Mouse (Mus musculus): ENCODE data around the gene Kif4. TPM values are rescaled to one million over a fixed set of nuclear protein-coding genes. Genes with fewer than 3 reads are reported as not detected.

Kif4 gene
- total RNA-seq (2015) (29.9 and 34.5 TPM in 2 replicates), total RNA-seq (2017) (39.4 and 39.9 TPM in 2 replicates)

DNA sequence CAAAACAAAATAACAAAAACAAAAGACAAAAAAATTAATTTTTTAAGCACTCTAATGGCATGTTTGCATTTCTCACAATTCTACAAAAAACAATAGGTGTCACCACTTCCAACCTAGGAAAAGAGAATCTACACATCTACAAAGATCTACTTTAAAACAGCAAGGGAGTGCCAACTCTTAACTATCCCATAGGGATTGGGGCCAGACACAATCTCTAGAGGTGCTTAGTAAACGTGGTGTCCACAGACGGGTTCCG is at the start of gene Kif4:
Kif4 (plus strand) TSS at position 192 of the 256 bp plus-strand sequence.
- no peak for ATAC-seq (replicated peaks; ENCODE audit: poor library complexity)

DNA sequence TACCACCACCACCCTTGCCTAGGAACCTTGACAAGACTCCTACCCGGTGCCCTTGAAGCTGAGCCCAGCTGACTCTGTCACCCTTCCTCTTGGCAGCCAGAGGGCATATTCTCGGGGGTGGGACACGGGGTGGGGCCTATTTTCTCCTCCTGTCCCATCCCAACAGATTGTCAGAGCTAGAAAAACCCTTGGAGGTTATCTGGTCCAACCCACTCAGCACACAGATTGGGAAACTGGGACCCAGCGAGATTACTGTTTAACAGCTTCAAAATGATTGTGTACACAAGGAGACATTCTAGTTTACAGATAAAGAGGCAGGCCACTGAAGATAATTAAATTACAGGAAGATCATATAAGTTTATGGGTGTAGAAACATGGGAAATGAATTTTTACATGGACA is 30.7 kb upstream of the Kif4 start, which contains the start of gene P2ry4:
P2ry4 (minus strand) TSS at position 79 of the 400 bp plus-strand sequence.
- ATAC-seq (replicated peaks; ENCODE audit: poor library complexity) = no peak

DNA sequence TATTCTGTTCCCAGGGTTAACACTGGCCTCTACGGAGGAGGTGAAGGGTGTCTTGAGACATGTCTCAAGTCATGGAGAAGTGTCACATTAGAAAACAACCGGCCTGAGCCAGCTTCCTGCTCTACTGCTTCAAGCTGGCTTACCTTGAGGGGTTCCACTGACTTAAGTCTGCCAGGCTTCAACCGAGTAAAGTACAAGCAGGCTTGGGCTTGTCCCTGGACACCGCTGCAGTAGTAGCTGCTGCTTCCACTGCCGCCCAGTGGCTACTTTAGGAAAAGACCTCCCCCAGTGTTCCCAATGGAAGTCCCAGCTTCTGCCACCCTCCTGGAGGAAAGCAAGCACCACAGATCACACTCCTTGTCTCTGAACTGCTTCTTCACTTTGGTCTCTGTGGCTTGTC is 28.1 kb upstream of the Kif4 start:
- no peak for ATAC-seq (replicated peaks; ENCODE audit: poor library complexity)

DNA sequence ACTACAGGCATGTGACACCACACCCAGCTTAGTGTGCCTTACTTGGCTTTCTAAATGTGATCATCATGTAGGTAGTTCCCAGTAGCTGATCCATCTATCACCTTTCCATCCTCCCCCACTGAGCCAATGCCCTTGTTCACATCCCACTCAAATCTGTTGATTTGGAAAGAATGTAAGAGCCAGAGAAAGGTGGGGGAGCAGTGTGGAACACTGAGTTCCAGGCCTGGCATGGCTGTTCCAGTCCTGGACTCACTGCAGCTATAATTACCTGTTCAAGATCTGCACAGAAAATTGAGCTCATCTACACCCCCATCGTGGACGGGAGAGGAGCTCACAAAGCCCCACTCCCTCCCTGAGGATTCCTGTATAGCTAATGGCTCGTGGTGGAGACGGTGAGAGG is 25.8 kb upstream of the Kif4 start:
- no peak for ATAC-seq (replicated peaks; ENCODE audit: poor library complexity)

DNA sequence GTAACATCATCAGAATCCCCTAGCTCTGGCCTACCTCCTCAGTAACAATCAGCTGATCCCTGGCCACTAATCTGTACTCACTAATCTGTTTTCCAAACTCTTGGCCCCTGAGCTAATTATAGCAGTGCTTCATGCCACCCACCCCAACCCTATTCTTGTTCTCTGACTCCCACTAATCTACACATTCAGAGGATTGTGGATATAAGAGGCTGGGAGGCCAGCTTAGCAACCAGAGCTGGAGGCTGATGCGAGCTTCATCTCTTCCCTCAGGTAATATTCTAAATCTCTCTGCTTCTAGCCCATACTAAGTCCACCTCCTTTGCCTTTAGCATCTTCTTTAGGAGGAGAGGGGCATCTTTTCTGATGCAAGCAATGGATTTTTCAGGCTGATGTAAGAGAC is 20.2 kb upstream of the Kif4 start, which contains the start of gene Arr3:
Arr3 (plus strand) TSS at position 184 of the 400 bp plus-strand sequence.
- ATAC-seq (replicated peaks; ENCODE audit: poor library complexity) = no peak

DNA sequence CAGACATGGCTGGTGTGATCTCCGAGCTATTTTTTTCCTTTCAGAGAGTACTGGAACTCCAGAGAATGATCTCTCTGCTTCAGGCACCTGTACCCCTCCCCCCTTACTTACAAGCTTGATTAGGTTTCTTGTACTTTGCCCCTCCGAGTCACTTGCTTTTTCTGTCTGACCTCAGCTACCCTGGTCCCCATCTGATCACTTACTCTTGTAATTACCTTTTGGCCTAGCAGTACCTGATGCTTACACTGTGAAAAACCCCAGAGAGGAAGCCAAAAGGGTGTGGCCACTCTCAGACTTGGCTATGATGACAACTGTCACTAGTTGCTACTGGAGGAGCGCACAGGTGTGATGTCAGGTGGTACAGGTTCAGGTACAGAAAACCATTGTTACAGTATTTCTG is 7.0 kb upstream of the Kif4 start:
- no peak for ATAC-seq (replicated peaks; ENCODE audit: poor library complexity)

DNA sequence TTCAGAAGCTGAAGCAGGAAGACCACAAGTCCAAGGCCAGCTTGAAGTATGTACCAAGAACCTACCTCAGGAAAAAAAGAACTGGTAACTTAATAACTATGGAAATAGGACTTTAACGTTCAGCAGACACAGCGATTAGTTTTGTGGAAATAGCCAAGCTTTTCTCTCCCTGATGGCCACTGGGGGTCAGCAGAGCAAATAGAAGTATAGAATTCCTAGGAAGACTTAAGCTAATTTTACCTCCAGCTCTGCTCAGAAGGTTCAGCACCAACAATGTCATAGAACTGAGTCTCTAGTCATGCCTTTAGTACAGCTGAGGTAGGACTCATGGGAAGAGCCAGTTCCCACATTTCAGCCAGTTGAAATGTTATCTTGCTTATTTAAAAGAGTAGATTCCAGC is 4.2 kb upstream of the Kif4 start:
- no peak for ATAC-seq (replicated peaks; ENCODE audit: poor library complexity)

DNA sequence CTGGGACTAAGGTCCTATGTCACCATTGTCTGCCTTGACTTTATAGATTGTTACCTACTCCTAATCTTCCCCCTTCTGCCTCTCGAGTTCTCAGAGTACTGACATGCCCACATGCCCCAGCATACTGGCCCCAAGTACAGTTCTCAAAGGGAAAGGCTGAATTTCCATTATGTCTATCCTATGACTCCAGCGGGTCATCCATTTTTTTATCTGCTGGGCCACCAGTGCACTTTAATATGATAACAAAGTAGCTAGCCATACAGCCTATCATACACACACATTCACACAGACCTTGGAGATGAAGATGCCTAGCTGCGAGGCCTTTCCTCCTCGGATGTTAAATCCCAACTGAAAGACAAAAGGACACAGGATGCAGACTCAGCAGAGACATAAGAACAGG is 1.3 kb upstream of the Kif4 start:
- peak; percentile 5; the same call in 1 of the 2 replicates for ATAC-seq (replicated peaks; ENCODE audit: poor library complexity)

DNA sequence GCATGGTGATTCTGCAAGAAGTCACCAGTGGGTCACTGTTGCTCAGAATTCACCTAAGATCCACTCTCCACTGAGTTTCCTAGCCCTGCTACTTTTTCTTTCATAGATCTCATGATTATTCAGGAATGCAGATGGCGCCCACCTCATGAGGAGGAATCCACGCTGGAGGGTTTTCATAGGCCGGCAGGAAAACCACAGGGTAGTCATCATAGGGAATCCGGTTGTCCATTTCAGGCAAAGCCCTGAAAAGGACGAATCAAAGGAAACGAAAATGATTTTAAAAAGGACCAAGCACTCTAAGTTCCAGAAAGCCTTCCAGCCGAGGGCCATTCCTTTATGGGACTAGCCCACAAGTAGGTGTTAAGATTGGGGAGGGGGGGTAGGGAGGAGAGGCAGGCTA is 391 bp upstream of the Kif4 start:
- ATAC-seq (replicated peaks; ENCODE audit: poor library complexity) = no peak

DNA sequence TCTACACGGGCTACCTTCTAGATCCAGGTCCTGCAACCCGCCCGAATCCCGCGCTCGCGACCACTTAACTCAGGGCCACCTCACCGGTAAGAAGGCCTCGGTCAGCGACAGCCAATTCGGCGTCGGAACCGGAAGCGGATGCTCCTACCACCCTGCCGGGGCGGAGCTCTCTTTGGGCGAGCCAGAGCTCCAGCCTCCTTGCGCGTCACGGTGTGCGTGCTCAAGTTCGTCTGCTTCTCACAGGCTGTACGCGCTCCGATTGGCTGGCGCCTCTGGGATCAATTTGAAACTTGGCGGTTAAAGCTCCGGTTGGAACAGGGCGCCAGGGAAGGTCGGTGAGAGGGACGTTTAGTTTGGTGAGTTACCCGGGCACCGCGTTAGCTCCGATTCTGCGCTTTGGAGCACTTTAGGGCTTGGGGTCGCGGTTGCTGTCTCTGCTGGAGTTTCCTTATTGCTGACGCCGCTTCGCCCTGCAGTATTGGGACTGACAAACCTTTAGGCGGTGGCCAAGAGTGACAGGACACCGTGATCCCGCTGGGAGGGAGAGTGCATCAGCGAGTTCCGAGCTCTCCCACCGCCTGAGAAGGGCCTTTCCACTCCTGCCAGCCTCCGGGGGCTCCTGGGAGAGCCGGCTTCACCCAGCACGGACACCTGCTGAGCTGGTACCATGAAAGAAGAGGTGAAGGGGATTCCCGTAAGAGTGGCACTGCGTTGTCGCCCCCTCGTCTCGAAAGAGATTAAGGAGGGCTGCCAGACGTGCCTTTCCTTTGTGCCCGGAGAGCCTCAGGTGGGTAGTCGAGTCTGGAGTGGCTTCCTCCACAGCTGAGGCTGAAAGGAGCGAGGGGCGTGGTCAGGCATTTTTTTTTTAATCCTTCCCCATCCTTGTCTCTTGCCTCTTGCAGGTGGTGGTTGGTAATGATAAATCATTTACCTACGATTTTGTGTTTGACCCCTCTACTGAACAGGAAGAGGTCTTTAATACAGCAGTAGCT is 561 bp downstream of the Kif4 start, which contains the start of gene Pdzd11:
Pdzd11 (minus strand) TSS at position 767 of the 992 bp plus-strand sequence.
- peak; percentile 99 for ATAC-seq (replicated peaks; ENCODE audit: poor library complexity)

DNA sequence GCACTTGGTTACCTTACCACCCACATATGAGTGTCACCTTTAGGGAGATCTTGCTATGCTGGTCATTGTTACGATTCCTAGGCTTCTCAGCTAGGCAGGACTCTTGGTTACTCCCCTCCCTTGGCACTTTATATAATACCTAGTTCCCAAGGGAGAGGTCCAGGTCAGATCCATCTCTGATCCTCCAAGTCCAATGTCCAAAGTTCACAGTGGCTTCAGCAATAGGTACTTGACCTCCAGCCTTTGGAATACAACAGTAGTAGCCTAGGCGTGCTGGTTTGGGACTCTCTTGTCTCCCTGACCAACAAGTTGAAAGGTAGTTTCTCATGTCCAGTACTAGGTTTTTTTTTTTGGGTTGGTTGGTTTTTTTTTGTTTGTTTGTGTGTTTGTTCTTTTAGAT is 3.5 kb downstream of the Kif4 start:
- ATAC-seq (replicated peaks; ENCODE audit: poor library complexity) = no peak

DNA sequence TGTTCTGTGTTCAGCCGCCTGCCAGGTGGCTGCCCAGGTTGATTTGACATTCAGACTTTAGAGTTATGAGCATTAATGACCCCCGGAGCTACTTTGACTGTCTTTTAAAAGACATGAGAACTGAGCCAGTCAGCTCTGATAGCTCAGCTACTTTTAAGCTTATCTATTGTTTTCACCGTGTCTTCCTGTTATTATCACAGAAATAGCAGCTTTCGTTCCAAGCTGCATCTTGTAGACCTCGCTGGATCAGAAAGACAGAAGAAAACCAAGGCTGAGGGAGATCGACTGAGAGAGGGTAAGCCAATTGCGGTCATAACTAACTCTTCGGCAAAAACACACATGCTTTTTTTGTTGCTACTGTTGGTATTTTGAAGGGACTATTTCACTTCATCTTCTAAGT is 12.9 kb downstream of the Kif4 start:
- ATAC-seq (replicated peaks; ENCODE audit: poor library complexity) = peak; percentile 70

DNA sequence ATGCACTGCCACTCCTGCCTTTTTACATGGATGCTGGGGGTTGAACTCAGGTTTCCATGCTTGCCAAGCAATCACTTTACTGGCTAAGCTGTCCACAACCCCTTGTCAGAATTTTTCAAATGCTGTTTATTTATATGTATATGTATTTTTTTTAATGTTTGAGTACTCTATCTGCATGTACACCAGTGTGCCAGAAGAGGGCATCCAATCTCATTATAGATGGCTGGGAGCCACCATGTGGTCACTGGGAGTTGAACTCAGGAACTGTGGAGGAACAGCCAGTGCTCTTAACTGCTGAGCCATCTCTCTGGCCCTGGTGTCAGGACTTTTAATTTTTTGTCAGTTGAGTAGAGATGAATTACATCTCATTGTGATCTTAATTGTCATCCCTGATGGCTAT is 27.3 kb downstream of the Kif4 start:
- peak; percentile 65 for ATAC-seq (replicated peaks; ENCODE audit: poor library complexity)

DNA sequence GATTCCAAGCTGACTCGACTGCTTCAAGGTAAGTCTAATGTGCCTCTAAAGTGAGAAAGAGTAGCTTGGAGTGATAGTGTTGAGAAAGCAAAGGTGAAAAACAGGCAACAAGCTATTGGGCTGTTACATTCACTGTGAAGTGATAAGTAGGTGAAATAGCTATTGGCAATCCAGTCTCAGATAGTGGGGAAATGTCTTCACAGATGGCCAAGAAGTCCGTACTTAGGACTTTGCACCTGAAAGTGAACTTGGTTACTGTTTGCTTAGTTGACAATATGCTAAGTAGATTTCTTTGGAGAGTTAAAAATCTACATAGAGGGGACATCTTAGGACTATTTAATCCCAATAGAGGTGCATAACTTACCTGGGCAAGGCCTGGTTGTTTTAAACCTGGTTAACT is 39.3 kb downstream of the Kif4 start:
- ATAC-seq (replicated peaks; ENCODE audit: poor library complexity) = no peak

DNA sequence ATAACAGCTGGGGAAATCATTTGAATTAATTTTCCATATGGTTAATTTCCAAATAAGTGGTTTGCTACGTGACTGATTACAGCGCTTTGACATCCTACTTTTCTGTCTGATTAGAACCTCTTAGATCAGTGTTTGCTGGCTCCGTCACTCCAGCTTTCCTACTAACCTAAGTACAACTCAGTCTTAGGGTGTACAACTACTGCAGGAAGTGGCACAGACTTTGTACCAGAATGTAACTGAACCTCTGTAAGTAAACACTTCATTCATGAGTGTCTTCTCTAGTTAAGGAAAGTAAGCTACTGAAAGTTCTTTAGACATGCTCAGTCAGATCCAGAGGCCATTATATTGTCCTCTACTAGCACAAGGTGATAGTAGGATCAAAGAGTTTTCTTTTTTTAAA is 52.7 kb downstream of the Kif4 start:
- no peak for ATAC-seq (replicated peaks; ENCODE audit: poor library complexity)

DNA sequence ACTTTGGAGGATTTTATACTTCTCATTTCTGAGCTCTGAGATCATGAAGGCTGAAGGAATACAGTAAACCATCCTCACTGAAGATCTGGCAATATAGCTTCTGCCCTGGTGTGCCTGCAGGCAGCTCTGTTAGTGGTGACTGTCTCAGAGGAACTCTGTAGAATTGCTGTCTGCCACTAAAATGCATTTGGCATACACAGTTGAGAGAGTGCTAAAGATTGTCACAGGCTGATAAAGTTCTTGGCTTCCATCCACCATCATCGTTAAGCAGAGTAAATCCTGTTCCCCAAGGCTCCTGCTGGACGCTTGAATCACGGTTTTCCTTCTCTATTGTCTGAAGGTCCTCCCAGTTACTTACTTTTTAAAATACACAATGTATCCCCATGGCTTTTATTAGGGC is 61.0 kb downstream of the Kif4 start:
- ATAC-seq (replicated peaks; ENCODE audit: poor library complexity) = no peak

DNA sequence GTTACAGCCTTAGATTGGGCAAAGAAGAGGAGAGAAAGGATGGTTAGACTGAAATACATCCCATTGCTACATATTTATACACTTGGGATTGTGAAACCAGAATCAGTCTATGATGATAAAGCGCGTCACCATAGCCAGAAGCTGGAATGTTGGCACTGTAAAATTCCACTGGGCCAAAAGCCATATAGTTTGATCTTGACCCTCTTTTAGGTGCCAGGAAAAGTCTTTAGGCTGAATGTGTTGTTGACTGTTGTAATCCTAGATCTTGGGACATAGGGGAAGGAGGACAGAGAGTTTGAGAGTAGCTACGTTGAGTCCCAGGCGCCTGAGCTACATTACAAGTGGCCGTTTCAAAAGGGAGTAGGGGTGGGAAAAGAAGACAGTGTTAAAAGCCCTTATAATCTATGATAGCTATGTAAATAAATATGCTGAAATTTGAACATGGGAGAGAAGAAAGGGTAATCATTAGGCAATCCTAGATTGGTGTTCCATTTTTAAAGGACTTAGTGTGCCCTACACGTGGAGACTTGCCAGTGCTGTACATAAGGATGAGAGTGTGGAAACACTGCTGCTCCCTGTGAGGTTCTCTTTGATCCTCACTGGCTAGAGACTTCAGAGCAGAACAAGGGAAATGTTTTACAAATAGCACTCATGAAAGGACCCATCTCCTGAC is 62.0 kb downstream of the Kif4 start:
- no peak for ATAC-seq (replicated peaks; ENCODE audit: poor library complexity)

DNA sequence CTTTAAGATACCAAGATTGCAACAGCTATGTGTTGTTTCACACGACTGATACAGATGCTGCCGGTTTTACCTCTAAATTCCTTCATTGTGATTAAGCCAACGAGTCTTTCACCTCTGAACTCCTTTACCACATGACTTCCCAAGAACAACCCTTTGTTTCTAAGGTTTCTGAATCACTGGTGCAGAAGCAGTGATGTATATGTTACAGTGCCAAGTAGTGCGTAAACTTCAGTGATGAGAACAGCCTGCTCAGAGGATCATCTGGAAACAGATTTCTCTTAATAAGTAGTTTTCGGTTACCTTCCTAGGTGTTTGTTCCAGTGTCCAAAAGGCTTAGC is 62.5 kb downstream of the Kif4 start:
- no peak for ATAC-seq (replicated peaks; ENCODE audit: poor library complexity)

DNA sequence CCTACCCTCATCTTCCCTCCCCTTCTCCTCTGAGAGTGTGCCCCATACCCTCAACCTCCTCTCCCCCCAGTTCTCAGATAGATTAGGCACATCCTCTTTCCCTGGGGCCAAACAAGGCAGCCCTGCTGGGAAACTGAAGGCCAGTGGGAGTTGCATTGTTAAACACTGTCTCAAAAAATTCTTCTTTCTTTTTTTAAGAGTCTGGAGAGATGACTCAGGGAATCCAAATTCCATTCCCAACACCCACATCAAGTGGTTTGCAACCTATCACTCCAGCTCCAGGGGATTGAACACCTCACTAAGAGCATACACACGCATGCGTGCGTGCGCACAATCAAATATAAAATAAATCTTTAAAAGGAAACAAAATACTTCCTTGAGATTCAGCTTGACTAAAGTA is 71.2 kb downstream of the Kif4 start:
- ATAC-seq (replicated peaks; ENCODE audit: poor library complexity) = no peak

DNA sequence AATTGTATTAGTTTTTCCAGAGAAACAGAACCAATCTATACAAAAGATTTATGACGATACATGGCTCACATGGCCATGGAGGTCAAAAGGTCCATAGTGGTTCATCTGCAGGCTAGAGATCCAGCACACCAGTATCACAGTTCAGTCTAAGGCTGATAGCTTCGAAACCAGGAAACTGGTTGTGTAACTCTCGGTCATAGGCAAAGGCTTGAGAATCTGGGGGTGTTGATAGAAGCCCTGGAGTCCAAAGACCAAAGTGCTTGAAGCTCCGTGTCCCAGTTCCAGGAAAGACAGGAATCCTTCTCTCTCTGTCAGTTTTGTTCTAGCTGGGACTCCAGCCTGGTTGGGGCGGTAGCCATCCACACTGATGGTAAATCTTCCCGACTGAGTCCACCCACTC is 82.5 kb downstream of the Kif4 start:
- no peak for ATAC-seq (replicated peaks; ENCODE audit: poor library complexity)

DNA sequence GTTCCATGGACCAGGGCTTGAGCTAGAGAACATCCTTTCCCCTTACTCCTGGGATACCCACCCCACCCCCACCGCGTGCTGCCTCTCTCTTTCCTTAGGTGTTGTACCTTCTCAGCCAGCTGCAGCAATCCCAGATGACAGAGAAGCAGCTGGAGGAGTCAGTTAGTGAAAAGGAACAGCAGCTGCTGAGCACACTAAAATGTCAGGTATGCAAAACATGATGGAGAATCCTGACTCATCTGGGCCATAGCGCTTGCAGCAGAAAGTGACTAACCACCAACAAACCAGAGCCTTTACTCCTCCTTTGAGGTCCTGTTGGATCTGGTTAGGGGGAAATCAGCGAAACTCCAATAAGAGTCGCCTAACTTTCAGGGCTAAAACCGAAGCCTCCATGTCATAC is 90.6 kb downstream of the Kif4 start:
- ATAC-seq (replicated peaks; ENCODE audit: poor library complexity) = no peak

DNA sequence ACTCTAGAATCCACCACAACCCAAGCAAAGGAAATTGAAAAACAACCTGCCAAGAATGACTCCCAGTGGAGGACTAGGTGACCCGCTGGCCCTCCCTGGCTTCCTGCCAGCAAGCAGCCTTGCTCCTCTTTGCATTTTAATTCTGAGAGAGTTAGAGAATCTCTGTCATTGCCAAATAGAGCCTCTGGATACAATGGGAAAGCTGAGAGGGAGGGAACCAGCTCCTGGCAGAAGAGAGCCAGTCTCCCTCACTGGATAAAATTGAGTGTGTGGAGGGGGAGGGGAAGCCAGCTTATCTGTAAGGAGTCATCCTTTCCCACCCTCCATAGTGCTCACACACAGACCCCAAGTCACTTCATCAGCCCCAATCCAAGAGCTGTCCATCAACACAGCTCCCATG is 103.4 kb downstream of the Kif4 start:
- no peak for ATAC-seq (replicated peaks; ENCODE audit: poor library complexity)
